Mouse (Mus musculus) right cerebral cortex, postnatal 36 days (tissue): Measurements from ENCODE around the gene Wrap53.

Experiments used
- DNase-seq, 2 experiments: peaks; one replicate each; pipeline ENCODE4 v3.0.0; 2022; ENCODE audit warnings: low spot score in 2 of 2, mixed read lengths in 1 of 2

Wrap53 gene

GRCm38 (mm10) chr11:69601768-69602167 is 21.7 kb upstream of the Wrap53 start:
- no peak for DNase-seq

- peak; percentile 51 to 58 for DNase-seq
These were observed 20.0 kb upstream of the Wrap53 start for GRCm38 (mm10) chr11:69600098-69600497.

GRCm38 (mm10) chr11:69599436-69599835 is 19.4 kb upstream of the Wrap53 start:
- no peak for DNase-seq

- no peak for DNase-seq
These were observed 14.8 kb upstream of the Wrap53 start for GRCm38 (mm10) chr11:69594853-69595252.

- DNase-seq, result no peak
These were observed 12.7 kb upstream of the Wrap53 start for GRCm38 (mm10) chr11:69592799-69593198.

GRCm38 (mm10) chr11:69591899-69592637 is 12.0 kb upstream of the Wrap53 start:
- peak; percentile 58 to 67 for DNase-seq

GRCm38 (mm10) chr11:69591424-69591823 is 11.4 kb upstream of the Wrap53 start:
- DNase-seq, result no peak

GRCm38 (mm10) chr11:69590622-69591021 is 10.6 kb upstream of the Wrap53 start:
- DNase-seq, result no peak

- DNase-seq, result no peak
These were observed 9.3 kb upstream of the Wrap53 start for GRCm38 (mm10) chr11:69589207-69589834.

- no peak for DNase-seq
These were observed 5.8 kb upstream of the Wrap53 start for GRCm38 (mm10) chr11:69585718-69586325.

GRCm38 (mm10) chr11:69584937-69585336 is 4.9 kb upstream of the Wrap53 start:
- DNase-seq, result no peak

GRCm38 (mm10) chr11:69584008-69584407 is 4.0 kb upstream of the Wrap53 start:
- no peak for DNase-seq

- DNase-seq, result no peak
These were observed 2.3 kb upstream of the Wrap53 start for GRCm38 (mm10) chr11:69582230-69582805.

- DNase-seq, result no peak
These were observed 1.8 kb upstream of the Wrap53 start for GRCm38 (mm10) chr11:69581814-69582213.

- peak; percentile 86 to 92 for DNase-seq
These were observed 1.2 kb upstream of the Wrap53 start for GRCm38 (mm10) chr11:69581147-69581688.

GRCm38 (mm10) chr11:69580572-69581146 is 604 bp upstream of the Wrap53 start:
- no peak for DNase-seq

GRCm38 (mm10) chr11:69579128-69580017 is 682 bp downstream of the Wrap53 start:
- DNase-seq, result peak; percentile 95 to 97

GRCm38 (mm10) chr11:69578301-69578700 is 1.8 kb downstream of the Wrap53 start:
- DNase-seq, result no peak

GRCm38 (mm10) chr11:69576307-69576706 is 3.7 kb downstream of the Wrap53 start:
- no peak for DNase-seq

GRCm38 (mm10) chr11:69575220-69575619 is 4.8 kb downstream of the Wrap53 start:
- no peak for DNase-seq

GRCm38 (mm10) chr11:69565131-69565530 is 14.9 kb downstream of the Wrap53 start:
- no peak for DNase-seq
